Mouse (Mus musculus) A20 (cell line): ENCODE measurements around the gene Tmem260.

Source experiments
- DNase-seq: peaks from one replicate; pipeline ENCODE4 v3.0.0-alpha.2; 2011; ENCODE audit warnings: low read depth, low spot score

Tmem260 gene

GRCm38 (mm10) chr14:48553754-48554153 lies 107.8 kb downstream of the Tmem260 start:
- no peak for DNase-seq

- DNase-seq = no peak
Observed at GRCm38 (mm10) chr14:48558975-48559374, 113.1 kb downstream of the Tmem260 start.

DNA sequence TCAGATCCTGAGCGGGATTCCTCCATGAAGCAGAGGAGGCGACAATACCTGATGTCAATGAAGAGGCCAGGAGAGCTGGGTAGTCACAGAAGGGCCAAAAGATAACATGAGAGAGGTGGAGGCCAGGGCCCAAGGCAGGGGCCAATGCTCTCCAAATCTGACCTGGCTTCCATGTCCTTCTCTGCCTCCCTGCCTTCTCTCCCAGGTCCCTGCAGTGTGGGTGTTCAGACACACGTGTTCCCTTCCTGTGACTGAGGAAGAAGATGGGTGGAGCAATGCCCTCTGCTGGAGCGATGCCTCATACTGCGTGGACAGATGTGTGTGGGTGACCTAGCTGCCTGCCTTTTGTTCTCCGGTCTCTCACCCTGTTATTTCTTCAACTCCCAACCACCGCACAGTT lies 113.8 kb downstream of the Tmem260 start:
- no peak for DNase-seq

DNA sequence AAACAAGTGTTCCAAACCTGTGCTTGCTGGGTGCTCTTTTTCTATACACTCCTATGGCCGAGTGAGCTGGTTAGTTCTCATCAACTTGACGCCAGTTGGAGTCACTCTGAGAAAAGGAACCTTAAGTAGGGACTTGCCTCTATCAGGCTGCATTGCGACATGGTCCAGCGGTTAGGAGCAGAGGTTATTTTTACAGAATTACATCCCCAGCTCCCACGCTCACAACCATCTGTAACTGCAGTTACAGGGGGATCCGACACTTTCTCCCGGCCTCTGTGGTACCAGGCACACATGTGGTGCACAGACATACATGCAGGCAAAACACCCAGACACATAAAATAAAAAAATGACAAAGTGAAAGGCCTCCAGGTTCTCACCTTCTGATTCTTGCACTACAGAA lies 120.7 kb downstream of the Tmem260 start:
- DNase-seq = no peak
